Mouse (Mus musculus): ENCODE data around the gene Ly6g6d. TPM values are rescaled to one million over a fixed set of nuclear protein-coding genes. Genes with fewer than 3 reads are reported as not detected.
A peak's percentile ranks its signal among the peaks of the same experiment; 100 is the strongest.

Ly6g6d gene
- total and polyA plus RNA-seq, 3 experiments: 2.0 TPM; not detected in 2

DNA sequence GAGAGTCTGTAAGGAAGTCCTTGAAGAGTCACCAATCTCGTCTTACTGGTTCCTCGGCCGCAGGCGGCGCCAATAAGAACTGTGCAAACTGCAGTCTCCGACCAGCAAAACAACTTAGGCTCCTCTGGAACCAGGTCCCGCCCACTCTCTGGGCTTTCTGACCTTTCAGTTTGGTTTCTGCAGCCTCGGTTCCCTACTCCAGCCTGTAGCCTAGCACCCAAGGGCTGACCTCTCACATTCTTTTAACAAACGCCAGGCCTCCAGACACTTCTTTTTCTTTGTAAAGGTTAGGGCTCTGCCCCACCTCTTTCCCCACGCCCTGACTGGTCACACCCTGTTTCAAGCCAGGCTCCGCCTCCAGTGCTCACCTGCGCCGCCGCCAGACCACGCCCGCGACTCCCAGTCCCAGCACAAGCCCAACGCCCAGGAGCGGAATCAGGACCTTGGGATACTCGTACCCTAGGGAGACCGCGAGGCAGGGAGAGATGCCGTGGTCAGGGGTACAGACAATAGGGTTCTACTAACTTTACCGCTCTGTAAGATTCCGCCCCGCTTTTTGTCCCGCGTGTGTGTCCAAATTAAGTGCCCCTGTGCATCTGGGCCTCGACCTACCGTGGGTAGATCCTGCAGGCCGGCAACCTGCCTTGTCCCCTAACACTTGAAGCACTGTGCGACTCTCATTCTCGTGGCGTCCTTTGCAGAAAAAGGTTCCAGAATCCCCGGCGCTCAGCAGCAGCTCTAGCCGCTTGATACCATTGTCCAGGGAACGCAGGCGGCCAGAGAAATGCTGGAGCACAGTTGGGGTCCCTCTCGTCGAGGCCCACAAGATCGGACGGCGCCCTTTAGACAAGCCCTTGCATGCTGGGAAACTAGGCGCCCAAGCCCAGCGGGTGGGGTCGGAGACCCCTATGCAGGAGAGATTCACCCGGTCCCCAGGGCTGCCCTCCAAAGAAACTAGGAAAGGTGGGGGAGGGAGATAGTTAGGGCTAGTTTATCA, 12.6 kb downstream of the Ly6g6d start, which contains the start of gene Ly6g6c:
Ly6g6c (plus strand) TSS at position 438 of the 997 bp plus-strand sequence.
- Histone ChIP-seq H3K36me3 (replicated peaks) (peaks cover 33% of the 10 kb centered on the region), H3K4me1 (ENCODE audit: insufficient read depth, low read depth, low read length) (peaks cover 44% of the 10 kb centered on the region), H3K27me3 (ENCODE audit: insufficient read depth, low read length) (peaks cover 52% of the 10 kb centered on the region), H3K4me3 (ENCODE audit: low read depth, low read length) (peak within 1 kb of the TSS; percentile 49; the same call in 1 of the 2 replicates), H3K9me3 (replicated peaks) (no peaks in the 10 kb centered on the region)
- no peak for TF ChIP-seq GATA1 (IDR thresholded peaks at IDR 0.05; ENCODE audit: borderline replicate concordance, low read length)
- TF ChIP-seq GATA2 (IDR thresholded peaks at IDR 0.05; ENCODE audit: borderline replicate concordance, low read depth, low read length): no peak
- TF ChIP-seq POLR2AphosphoS5 (IDR thresholded peaks at IDR 0.05; ENCODE audit: insufficient replicate concordance, low read depth, low read length): no peak
- TF ChIP-seq TAL1 (conservative IDR thresholded peaks at IDR 0.05; ENCODE audit: low read depth, low read length): no peak
- TF ChIP-seq CTCF (IDR thresholded peaks at IDR 0.05; ENCODE audit: low read depth, low read length): no peak
- DNase-seq (ENCODE audit: low spot score) (no peak), ATAC-seq (ENCODE audit: extremely low read depth, insufficient number of reproducible peaks, low FRiP score, poor library complexity, severe bottlenecking) (no peak)

DNA sequence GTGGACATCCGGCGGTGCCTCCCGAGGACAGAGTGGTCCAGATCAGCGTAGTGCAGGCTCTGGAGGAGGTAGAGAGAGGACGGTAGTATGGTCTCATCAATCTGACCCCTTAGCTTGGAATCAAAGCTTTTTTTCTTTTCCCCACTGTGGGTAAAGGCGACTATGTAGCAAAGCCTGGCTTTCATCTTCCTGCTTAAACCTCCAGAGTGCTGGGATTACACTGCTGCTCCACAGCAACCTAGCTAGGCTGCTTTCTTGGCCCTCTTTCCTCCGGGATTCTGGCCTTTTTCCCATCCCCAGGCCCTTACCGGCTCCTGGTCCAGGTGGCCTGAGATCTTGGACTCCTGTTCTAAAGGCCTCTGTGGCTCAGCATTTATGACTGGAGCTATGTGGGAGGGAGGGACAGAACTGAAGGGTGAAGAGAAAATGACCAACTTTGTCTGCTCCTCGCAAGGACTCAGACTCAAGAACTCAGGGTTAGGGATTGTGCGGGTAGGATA, 13.4 kb downstream of the Ly6g6d start:
- Histone ChIP-seq H3K27me3 (ENCODE audit: insufficient read depth, low read length) (peaks cover 47% of the 10 kb centered on the region), H3K36me3 (replicated peaks) (peaks cover 36% of the 10 kb centered on the region), H3K9me3 (replicated peaks) (no peaks in the 10 kb centered on the region), H3K4me3 (ENCODE audit: low read depth, low read length) (no peak overlapping the region; the same call in 1 of the 2 replicates), H3K4me1 (ENCODE audit: insufficient read depth, low read depth, low read length) (peaks cover 51% of the 10 kb centered on the region)
- no peak for TF ChIP-seq GATA1 (IDR thresholded peaks at IDR 0.05; ENCODE audit: borderline replicate concordance, low read length)
- TF ChIP-seq GATA2 (IDR thresholded peaks at IDR 0.05; ENCODE audit: borderline replicate concordance, low read depth, low read length): no peak
- no peak for TF ChIP-seq POLR2AphosphoS5 (IDR thresholded peaks at IDR 0.05; ENCODE audit: insufficient replicate concordance, low read depth, low read length)
- no peak for TF ChIP-seq CTCF (IDR thresholded peaks at IDR 0.05; ENCODE audit: low read depth, low read length)
- TF ChIP-seq TAL1 (conservative IDR thresholded peaks at IDR 0.05; ENCODE audit: low read depth, low read length): no peak
- ATAC-seq (ENCODE audit: extremely low read depth, insufficient number of reproducible peaks, low FRiP score, poor library complexity, severe bottlenecking): no peak
- no peak for DNase-seq (ENCODE audit: low spot score)

DNA sequence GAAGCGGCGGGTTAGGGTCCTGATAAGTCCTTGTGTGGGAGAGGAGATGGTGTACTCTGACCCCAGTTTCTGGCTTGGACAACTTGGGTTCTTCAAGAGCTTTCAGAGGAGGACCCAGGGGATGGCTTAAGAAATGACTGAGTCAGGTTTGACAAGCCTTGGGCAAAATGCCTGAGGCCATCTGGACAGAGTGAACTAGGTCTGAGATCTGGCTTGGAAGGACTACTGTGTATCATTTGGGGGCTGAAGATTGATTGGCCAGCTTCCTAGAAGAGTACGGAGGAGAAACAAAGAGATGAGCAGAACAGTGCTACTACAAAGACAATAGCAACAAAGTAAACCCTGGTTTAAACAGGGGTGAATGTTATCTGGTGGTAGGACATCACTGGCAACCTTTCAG, 14.4 kb downstream of the Ly6g6d start:
- H3K9me3 ChIP-seq (replicated peaks): no peaks in the 10 kb centered on the region
- H3K36me3 ChIP-seq (replicated peaks): peaks cover 41% of the 10 kb centered on the region
- peaks cover 37% of the 10 kb centered on the region for H3K27me3 ChIP-seq (ENCODE audit: insufficient read depth, low read length)
- peaks cover 57% of the 10 kb centered on the region for H3K4me1 ChIP-seq (ENCODE audit: insufficient read depth, low read depth, low read length)
- ATAC-seq (ENCODE audit: extremely low read depth, insufficient number of reproducible peaks, low FRiP score, poor library complexity, severe bottlenecking) (no peak), DNase-seq (ENCODE audit: low spot score) (no peak)
- no peak for TF ChIP-seq GATA2 (IDR thresholded peaks at IDR 0.05; ENCODE audit: borderline replicate concordance, low read depth, low read length)
- no peak for TF ChIP-seq TAL1 (conservative IDR thresholded peaks at IDR 0.05; ENCODE audit: low read depth, low read length)
- no peak for TF ChIP-seq GATA1 (IDR thresholded peaks at IDR 0.05; ENCODE audit: borderline replicate concordance, low read length)
- TF ChIP-seq CTCF (IDR thresholded peaks at IDR 0.05; ENCODE audit: low read depth, low read length): no peak
- TF ChIP-seq POLR2AphosphoS5 (IDR thresholded peaks at IDR 0.05; ENCODE audit: insufficient replicate concordance, low read depth, low read length): no peak
- no peak overlapping the region for H3K4me3 ChIP-seq (ENCODE audit: low read depth, low read length)

DNA sequence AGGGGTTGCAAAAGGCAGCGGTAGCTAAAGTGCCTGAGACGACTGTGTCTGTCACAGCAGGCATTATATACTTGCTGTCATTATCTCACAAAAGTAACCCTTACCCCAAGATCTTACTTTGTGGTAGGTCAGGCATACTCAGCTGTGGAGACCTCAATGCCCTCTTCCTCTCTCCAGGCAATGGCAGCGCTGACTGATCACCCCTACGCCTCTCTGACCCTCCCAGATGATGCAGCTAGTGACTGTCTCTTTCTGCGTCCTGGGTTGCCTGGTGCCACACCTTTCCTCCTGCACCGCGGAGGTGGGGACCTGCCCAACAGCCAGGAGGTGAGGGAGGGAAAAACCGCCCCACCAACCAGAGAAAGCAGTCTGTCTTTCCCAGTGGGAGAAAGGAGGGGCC, 16.6 kb downstream of the Ly6g6d start:
- DNase-seq (ENCODE audit: low spot score) (no peak), ATAC-seq (ENCODE audit: extremely low read depth, insufficient number of reproducible peaks, low FRiP score, poor library complexity, severe bottlenecking) (no peak)
- Histone ChIP-seq H3K27me3 (ENCODE audit: insufficient read depth, low read length) (peaks cover 18% of the 10 kb centered on the region), H3K4me1 (ENCODE audit: insufficient read depth, low read depth, low read length) (peaks cover 68% of the 10 kb centered on the region), H3K36me3 (replicated peaks) (peaks cover 62% of the 10 kb centered on the region), H3K4me3 (ENCODE audit: low read depth, low read length) (no peak overlapping the region), H3K9me3 (replicated peaks) (no peaks in the 10 kb centered on the region)
- TF ChIP-seq TAL1 (conservative IDR thresholded peaks at IDR 0.05; ENCODE audit: low read depth, low read length) (no peak), GATA2 (IDR thresholded peaks at IDR 0.05; ENCODE audit: borderline replicate concordance, low read depth, low read length) (no peak), GATA1 (IDR thresholded peaks at IDR 0.05; ENCODE audit: borderline replicate concordance, low read length) (no peak), CTCF (IDR thresholded peaks at IDR 0.05; ENCODE audit: low read depth, low read length) (no peak), POLR2AphosphoS5 (IDR thresholded peaks at IDR 0.05; ENCODE audit: insufficient replicate concordance, low read depth, low read length) (no peak)

GRCm38 (mm10) chr17:35060737-35061297, 17.0 kb downstream of the Ly6g6d start:
- H3K27me3 ChIP-seq (ENCODE audit: insufficient read depth, low read length): peaks cover 13% of the 10 kb centered on the region
- H3K4me1 ChIP-seq (ENCODE audit: insufficient read depth, low read depth, low read length): peaks cover 70% of the 10 kb centered on the region
- H3K36me3 ChIP-seq (replicated peaks): peaks cover 66% of the 10 kb centered on the region
- H3K4me3 ChIP-seq (ENCODE audit: low read depth, low read length): peak overlapping the region; percentile 76; the same call in 1 of the 2 replicates
- no peaks in the 10 kb centered on the region for H3K9me3 ChIP-seq (replicated peaks)
- ATAC-seq (ENCODE audit: extremely low read depth, insufficient number of reproducible peaks, low FRiP score, poor library complexity, severe bottlenecking) (no peak), DNase-seq (ENCODE audit: low spot score) (no peak)
- TF ChIP-seq GATA1 (IDR thresholded peaks at IDR 0.05; ENCODE audit: borderline replicate concordance, low read length): no peak
- TF ChIP-seq POLR2AphosphoS5 (IDR thresholded peaks at IDR 0.05; ENCODE audit: insufficient replicate concordance, low read depth, low read length): no peak
- no peak for TF ChIP-seq GATA2 (IDR thresholded peaks at IDR 0.05; ENCODE audit: borderline replicate concordance, low read depth, low read length)

DNA sequence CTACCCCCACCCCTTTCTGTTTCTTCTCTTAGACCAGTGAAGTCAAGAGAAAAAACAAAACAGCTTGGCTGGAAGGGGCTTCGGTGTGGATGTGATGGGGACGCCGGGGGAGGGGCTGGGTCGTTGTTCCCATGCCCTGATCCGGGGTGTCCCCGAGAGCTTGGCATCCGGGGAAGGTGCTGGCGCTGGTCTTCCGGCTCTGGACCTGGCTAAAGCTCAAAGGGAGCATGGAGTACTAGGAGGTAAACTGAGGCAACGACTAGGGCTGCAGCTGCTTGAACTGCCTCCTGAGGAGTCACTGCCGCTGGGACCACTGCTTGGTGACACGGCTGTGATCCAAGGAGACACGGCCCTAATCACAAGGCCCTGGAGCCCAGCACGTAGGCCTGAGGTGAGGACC, 17.8 kb downstream of the Ly6g6d start:
- H3K36me3 ChIP-seq (replicated peaks): peaks cover 74% of the 10 kb centered on the region
- no peak for ATAC-seq (ENCODE audit: extremely low read depth, insufficient number of reproducible peaks, low FRiP score, poor library complexity, severe bottlenecking)
- H3K4me3 ChIP-seq (ENCODE audit: low read depth, low read length): peak overlapping the region; percentile 76
- no peak for DNase-seq (ENCODE audit: low spot score)
- H3K4me1 ChIP-seq (ENCODE audit: insufficient read depth, low read depth, low read length): peaks cover 69% of the 10 kb centered on the region
- TF ChIP-seq TAL1 (conservative IDR thresholded peaks at IDR 0.05; ENCODE audit: low read depth, low read length) (no peak), POLR2AphosphoS5 (IDR thresholded peaks at IDR 0.05; ENCODE audit: insufficient replicate concordance, low read depth, low read length) (no peak), GATA2 (IDR thresholded peaks at IDR 0.05; ENCODE audit: borderline replicate concordance, low read depth, low read length) (no peak), CTCF (IDR thresholded peaks at IDR 0.05; ENCODE audit: low read depth, low read length) (no peak), GATA1 (IDR thresholded peaks at IDR 0.05; ENCODE audit: borderline replicate concordance, low read length) (no peak)
- H3K27me3 ChIP-seq (ENCODE audit: insufficient read depth, low read length): peaks cover 6% of the 10 kb centered on the region
- no peaks in the 10 kb centered on the region for H3K9me3 ChIP-seq (replicated peaks)

Measured in G1E (cell line).